Mouse (Mus musculus) megakaryocyte-erythroid progenitor cell, adult 5-6 weeks (primary cell): Measurements from ENCODE around the gene Gm45062. TPM values are rescaled to one million over a fixed set of nuclear protein-coding genes. Genes with fewer than 3 reads are reported as not detected.
"Not testable (repeated sequence)": the region's sequence is repeated elsewhere in the genome, so short reads cannot be mapped to it uniquely, and the experiment has no call there.

ENCODE experiments used
- ATAC-seq: replicated peaks from 2 replicates; pipeline ENCODE4 v1.8.0; 2016; ENCODE audit warnings: mild to moderate bottlenecking, inconsistent platforms; ENCODE audit not compliant: severe bottlenecking, poor library complexity, low FRiP score, low TSS enrichment
- total RNA-seq, 2 experiments: library from RNA; stranded (forward) in 1 of 2; stranded (reverse) in 1 of 2; fragments of 200-1000, 215-1000 nt in 1 of 2; fragments of >200 nt in 1 of 2; fragmentation: Nextera tagmentation in 1 of 2; gene quantifications; 2 replicates each; pipeline ENCODE4 v1.2.3; 2014 to 2017

Gene Gm45062
- total RNA-seq, 2 experiments from 2014 or later, result 1.6 TPM; not detected in 1

GRCm38 (mm10) chr6:8524717-8525116 is 265.5 kb downstream of the Gm45062 start:
- ATAC-seq, result 0 out of 2 replicates have a peak, but pooled peaks have one; percentile 22

GRCm38 (mm10) chr6:8531104-8531894 is 272.0 kb downstream of the Gm45062 start:
- peak; percentile 98 for ATAC-seq

- no peak for ATAC-seq
These were observed 277.7 kb downstream of the Gm45062 start for GRCm38 (mm10) chr6:8536944-8537343.

DNA sequence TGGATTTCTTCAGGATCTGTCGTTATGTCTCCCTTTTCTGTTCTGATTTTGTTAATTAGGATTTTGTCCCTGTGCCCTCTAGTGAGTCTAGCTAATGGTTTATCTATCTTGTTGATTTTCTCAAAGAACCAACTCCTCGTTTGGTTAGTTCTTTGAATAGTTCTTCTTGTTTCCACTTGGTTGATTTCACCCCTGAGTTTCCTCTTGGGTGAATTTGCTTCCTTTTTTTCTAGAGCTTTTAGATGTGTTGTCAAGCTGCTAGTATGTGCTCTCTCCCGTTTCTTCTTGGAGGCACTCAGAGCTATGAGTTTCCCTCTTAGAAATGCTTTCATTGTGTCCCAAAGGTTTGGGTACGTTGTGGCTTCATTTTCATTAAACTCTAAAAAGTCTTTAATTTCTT is 282.3 kb downstream of the Gm45062 start:
- ATAC-seq, result not testable (repeated sequence)

- ATAC-seq, result no peak
These were observed 285.6 kb downstream of the Gm45062 start for GRCm38 (mm10) chr6:8544822-8545221.

DNA sequence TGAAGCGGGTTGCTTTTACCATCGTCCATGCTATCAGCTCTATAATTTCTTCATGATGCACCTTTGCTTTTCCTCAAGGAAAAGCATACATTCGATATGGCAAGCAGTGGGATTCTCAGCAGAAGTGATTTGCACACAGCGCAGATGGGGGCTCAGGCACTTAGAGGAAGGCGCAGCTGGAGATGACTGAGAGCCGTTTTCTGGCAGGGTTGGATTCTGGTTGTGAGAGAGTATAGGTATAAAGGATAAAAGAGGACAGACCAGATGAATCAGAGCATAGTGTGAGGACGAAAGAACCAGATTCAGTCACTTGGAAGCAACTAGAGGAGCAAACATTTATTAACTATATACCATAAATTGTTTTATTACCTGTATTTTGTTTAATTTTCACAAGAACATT is 286.5 kb downstream of the Gm45062 start:
- no peak for ATAC-seq

DNA sequence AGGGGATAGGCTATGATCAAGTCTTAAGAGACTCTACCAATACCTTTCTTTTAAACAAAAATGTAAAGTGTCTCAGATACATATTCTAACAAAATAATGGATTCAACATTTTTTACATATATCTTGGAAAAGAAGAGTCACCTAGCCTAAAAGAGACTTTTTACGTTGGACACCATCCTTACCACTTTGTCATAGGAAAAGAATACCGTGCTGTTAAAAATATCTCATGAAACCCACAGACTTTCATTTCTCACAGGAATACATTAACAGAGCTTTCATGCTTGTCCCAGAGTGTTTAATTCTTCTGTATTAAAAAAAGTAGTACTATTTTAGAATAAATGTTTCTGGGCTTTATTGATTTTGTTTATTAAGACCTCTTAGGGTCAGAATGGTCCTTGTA is 291.9 kb downstream of the Gm45062 start:
- ATAC-seq, result no peak

DNA sequence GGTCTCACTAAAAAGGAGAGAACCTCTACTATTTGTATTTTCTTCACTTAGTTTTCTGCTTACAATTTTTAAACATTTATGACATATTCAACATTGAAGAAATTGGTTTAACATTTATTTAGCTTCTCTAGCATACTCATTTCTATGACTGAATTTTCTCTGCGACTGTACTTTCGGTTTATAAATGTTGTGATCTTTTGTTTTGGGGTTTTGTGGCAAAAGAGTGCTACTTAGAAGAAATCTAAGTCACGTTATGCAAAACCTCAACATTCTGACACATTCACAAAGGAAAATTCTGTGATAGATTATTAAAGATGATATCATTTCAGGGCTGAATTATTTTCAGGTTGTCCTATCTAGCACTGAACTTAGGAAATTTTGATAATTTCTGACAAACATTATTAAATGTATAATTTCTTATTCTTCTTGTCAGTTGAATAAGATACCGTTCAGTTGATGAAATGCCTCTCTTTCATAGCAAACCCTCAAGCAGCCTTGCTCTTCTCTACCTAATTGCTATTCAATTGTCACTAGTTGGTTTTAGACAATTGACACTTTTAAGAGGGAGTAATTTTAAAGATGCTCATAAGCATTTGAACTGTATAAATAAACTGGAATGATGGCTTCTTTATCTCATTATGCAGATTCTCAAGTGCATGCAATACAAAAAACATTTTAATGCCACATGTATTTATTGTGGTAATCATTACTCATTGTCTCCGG is 297.8 kb downstream of the Gm45062 start:
- no peak for ATAC-seq

DNA sequence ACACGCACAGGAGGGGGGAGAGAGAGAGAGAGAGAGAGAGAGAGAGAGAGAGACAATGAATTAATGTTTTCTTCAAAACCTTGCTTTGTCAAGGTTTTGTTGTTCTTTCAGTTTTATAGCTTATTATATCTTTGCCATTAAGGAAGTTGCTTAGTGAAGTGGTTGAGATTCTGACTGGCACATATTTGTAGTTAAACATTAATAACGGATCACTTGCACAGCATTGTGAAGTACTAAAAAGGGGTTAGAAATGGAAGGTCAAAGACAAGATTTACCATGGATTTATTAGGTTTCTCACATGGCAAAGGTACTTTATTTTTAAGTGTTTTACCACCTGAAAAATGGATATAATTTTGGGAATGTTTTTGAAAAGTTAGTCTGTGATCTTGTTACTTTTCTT is 301.4 kb downstream of the Gm45062 start:
- no peak for ATAC-seq

GRCm38 (mm10) chr6:8582377-8582776 is 323.1 kb downstream of the Gm45062 start:
- no peak for ATAC-seq

- peak; percentile 30; the same call in 1 of the 2 replicates for ATAC-seq
These were observed 324.6 kb downstream of the Gm45062 start for GRCm38 (mm10) chr6:8583892-8584291.

DNA sequence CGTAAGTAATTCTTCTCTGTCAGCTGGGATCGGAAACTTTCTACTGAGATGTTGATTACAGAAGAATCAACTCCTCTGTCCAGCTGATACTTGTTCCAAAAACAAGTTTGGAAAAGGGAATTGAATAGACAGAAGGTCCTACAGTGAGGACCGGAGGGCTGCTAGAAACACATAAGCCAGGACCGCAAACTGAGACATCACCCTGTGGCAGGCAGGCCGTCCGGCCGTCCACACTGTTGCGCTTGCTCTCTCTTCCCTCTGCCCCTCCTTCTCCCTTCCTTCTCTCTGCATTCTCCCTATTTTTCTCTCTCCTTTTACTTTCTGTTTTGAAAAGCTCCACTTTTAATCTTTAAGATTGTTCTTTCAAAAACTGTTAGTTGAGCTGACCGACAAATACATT is 332.4 kb downstream of the Gm45062 start:
- no peak for ATAC-seq

DNA sequence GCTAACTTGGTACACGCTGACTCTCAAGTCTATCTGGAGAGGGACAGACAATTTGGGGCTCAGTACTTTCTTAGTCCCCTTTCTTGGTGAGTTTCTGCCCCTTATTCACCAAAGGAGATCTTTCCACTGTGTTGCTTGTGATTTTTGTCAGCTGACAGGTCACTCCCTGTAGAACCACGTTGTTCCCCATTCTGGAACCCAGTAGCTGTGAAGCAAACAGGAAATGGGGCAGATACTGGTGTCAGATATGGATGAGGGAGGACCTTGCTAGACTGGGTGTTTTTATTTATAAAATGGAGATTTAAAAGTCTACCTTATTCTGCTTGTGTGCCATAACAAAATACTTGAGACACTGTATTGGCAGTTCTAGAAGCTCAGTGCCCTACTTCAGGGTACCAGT is 358.1 kb downstream of the Gm45062 start:
- no peak for ATAC-seq

DNA sequence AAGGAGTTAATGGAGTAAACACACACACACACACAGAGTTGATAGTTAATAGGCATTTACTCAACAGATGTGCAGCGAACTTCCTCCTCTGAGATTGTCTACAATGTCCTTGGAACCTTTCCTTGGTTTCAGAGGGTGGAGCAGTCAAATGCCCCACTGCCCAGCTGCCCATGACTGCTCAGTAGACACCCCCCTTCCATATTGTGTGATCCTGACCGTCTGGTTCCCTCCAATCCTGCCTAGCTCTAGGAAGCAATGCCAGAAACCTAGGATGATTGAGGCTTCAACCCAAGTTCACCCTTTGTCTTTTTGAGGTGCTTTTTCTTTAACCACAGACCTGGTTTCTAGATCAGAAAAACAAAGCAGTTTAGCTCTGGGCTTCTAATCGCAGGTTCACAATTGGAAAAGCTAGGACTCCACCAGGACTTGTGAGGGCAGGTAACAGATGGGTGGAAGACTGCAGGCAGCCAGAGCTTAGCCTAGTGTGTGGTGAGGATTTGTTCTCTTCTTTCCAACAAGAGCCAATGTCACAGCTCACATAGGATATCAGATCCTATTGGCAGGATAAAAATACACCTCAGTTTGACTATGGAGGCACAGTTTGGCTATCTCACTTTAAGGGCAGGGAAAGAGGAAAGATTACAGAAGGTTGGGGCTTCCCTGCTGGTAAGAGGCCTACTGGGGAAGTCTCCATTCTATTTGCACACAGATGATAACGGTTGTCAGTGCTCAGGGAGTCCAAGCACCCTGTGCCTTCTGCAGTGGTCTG is 360.5 kb downstream of the Gm45062 start:
- peak; percentile 55; the same call in 1 of the 2 replicates for ATAC-seq

DNA sequence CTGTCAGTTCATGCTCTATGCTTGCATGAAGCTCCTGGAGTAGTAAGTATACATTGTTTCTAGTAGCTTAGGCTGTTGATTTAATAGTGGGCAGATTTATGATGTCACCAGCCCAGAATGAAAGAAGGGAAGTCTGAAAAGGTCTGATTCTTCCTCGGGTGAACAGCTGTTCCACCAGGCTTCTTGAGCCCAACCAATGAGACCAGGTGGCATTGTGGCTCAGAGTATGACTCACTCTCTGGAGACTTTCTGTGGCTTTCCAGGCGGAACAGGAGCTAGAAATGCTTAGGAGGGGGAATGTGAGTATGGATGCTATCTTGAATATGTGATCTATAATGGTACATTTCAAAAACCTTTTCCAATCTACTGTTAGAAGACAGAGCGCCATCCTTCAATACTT is 363.8 kb downstream of the Gm45062 start:
- ATAC-seq, result no peak

- no peak for ATAC-seq
These were observed 369.0 kb downstream of the Gm45062 start for GRCm38 (mm10) chr6:8628226-8628625.

DNA sequence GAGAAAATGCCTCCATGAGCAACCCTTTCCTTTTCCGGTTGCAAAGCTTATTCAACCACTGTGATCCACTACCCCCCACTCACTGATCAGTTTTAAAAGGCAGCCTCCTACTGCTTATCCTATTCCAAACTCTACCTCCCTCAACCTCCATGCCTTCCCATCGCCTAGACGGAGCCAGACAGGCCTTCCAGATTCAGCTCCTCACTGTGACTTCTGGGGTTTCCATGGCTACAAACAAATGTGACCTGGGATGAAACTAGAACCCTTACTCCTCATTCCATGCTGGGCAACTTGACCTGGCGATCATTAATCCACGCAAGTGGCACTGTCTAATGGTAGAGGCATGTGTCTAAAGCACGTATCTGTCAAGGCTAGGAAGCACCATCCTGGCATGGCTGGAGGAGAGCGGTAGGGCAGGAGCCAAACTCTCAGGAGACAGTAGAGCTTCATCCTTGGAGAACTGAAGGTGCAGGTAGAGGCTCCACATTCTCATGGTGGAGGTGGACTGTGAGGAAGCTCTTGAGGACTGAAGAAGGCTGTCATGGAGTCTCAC is 369.5 kb downstream of the Gm45062 start:
- ATAC-seq, result no peak

- no peak for ATAC-seq
These were observed 371.3 kb downstream of the Gm45062 start for GRCm38 (mm10) chr6:8630531-8630930.

- ATAC-seq, result no peak
These were observed 372.1 kb downstream of the Gm45062 start for GRCm38 (mm10) chr6:8631362-8631761.
